Mouse (Mus musculus) adrenal gland, postnatal 36 days (tissue): Measurements from ENCODE around the gene Kif14. TPM values are rescaled to one million over a fixed set of nuclear protein-coding genes. Genes with fewer than 3 reads are reported as not detected.
"Not testable (repeated sequence)": the region's sequence is repeated elsewhere in the genome, so short reads cannot be mapped to it uniquely, and the experiment has no call there.

ENCODE experiments used
- DNase-seq, 2 experiments: peaks; one replicate each; pipeline ENCODE4 v3.0.0; 2021; ENCODE audit warnings: mixed read lengths in 1 of 2
- total RNA-seq, 2 experiments: library from RNA; stranded (reverse); gene quantifications; 2 replicates each; pipeline ENCODE4 v1.2.3; 2021

The Kif14 gene
- total RNA-seq, 2 experiments from 2014 or later, result 0.73 to 0.79 TPM

DNA sequence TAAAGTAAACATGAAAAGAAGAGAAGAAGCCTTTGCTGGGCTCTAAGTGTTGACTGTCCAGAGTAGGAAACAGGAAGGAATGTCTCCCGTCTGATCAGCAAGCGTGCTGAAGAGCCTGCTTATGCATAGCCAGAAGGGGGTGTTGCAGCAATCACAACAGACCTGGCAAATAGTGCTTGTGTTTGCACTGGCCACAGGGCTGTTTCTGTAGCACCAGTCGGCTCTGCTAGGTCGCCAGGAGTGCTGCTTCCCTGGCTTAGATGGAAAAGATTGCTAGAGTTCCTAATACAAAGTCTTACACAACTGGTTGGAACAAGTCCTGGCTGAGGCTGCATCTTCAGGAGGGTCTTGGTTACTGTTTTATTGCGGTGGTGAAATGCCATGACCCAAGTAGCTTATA, 25.5 kb downstream of the Kif14 start:
- DNase-seq, result no peak

DNA sequence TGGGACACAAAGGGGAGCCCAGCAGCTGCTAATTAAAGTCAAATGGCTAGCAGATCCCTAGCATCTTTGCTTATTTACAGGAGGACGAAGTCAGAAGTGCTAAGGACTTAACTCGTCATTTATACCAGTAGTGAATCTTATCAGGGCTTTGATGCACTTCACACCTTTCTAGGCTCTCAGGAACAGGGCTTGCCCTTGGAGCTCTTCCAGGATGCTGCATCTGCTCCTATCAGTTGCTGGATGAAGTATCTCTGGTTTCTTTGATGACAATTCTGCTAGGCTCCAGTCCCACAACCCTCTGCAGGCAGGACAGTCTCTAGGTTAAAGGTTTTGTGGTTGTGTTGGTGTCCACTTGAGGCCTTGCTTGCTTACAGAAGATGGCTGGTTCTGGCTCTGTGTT, 26.1 kb downstream of the Kif14 start:
- DNase-seq, result no peak

DNA sequence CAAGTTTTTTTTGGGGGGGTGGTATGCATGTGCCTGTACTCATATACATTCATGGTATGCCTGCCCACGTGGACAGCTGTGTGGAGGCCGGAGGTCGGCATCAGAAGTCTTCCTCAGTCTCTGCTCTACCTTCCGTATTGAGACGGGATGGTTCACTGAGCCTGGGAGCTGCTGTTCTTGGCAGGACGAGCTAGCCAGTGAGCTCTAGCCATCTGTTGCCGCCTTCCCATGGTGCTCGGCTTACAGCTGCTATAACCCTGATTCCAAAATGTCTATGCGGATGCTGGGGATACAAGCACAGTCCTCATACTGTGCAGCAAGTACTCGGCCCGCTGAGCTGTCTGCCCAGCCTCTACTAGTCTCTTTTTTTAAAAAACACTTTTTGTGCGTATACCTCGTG, 33.2 kb downstream of the Kif14 start:
- DNase-seq, result no peak

DNA sequence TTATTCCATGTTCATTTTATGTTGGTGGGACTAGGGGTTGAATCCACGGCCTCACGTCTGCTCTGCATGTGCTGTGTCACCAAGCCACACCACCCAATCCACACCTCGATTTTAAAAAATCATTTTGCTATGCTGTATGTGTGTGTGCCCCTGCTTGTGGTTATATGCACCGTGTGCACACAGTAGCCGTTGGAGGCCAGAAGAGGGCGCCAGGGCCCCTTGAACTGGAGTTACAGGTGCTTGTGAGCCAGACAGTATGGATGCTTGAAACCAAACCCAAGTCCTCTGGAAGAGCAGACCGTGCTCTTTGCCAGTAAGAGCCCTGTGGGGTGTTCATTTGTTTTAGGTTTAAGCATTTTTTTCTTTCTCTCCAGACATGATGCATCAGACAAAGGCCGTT, 36.8 kb downstream of the Kif14 start:
- DNase-seq, result no peak

DNA sequence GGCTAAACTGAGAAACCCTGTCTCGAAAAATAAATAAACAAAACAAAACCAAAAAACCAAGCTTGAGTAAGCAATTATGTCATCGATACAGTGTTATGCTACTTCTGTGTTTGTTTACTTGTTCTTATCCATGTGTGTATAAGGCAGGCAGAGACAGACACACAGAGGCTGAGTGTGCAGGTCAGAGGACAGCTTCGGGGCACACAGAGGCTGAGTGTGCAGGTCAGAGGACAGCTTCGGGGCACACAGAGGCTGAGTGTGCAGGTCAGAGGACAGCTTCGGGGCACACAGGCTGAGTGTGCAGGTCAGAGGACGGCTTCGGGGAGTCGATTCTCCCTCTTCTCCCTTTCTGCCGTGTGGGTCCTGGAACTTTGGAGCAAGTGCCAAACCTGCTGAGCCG, 40.1 kb downstream of the Kif14 start:
- not testable (repeated sequence) for DNase-seq

DNA sequence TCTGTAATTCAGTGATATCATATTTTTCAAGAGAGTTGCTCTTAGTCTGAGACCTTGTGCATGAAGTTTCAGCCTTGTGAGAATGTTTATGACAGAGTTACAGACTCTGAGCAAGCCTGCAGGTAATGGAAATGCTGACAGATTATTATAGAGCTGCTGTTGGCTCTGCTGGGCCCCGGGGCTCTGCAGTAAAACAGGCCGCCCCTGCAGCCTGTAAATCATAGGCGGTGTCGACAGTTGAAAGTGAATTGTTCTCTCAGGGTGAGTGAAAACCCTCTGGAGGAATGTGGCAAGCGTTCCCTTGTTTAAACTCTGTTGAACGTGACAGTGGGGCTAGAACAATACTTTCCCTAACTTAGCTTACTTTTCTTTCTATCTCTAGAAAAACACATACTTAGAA, 46.2 kb downstream of the Kif14 start:
- no peak for DNase-seq

DNA sequence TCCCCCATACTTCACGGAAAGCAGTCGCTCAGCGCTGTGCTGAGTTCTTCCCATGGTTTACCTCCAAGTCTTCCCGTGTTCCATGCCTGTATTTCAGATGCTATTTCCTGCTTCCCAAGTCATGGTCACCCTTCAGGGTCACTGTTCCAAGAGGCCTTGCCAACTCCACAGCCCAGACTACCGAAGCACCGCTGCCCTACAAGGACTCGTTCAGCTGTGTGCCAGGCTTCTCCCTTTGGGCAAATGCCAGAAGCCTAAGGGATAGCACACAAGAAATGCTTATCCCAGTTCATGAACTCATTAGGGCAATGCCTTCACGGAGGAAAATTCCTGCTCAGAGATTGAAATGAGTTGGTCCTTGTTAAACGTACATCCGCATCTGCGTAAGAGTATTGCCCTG, 47.0 kb downstream of the Kif14 start:
- DNase-seq, result peak; percentile 58 to 60

DNA sequence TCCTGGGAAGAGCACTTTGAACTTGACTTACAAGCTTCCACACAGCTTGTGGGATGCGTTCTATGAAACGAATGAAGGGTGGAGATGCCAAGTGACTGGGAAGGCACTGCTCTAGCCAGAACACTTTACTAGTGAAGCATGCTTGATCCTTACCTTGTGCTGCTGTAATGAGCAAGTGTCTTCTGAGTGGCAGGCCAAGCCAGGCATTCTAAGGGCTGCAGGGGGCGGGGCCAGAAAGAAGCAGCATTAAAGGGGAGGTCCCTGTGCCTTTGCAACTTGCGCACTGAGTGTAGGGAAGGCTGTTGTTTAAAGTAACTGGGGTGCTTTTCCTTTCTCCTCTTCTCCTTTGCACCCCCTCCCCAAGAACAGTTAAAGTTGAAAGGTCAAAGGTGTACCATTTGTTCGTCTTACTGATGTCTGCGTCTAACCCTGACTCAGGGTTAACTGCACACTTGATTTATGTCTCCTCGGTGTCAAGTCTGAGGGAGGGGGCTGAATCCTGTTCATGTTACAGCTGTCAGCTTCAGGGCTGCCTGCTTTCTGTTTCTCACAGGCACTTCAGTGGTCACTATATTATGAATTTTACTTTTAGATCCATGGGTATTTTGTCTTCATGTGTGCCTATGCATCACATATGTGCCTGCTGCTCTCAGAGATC, 52.7 kb downstream of the Kif14 start:
- DNase-seq, result no peak

DNA sequence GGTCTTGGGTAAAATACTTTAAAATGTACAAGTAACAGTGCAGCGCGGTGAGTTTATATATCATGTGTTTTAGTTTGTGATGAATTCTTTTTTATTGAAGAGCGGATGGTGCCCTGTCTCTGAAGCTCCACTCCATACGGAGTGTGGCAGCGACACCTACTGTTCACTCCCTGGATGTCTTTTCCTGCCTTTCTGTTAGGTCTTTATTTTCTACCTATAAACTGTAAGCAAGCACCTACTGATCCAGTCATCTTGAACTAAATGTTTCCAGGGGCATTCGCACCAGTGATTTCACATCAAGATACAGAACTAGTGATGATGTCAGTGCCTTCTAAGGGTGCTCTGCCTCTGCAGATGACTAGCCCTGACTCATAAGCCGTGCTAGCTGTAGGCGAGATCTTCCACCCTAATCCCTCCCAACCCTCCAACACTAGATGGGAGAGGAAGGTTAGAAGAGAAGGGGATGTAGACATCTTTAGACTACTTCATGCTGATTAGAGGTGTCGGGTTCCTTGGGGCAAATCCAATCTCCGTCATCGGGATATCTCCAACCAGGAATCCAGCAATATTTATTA, 55.3 kb downstream of the Kif14 start:
- peak; percentile 55 to 62 for DNase-seq

DNA sequence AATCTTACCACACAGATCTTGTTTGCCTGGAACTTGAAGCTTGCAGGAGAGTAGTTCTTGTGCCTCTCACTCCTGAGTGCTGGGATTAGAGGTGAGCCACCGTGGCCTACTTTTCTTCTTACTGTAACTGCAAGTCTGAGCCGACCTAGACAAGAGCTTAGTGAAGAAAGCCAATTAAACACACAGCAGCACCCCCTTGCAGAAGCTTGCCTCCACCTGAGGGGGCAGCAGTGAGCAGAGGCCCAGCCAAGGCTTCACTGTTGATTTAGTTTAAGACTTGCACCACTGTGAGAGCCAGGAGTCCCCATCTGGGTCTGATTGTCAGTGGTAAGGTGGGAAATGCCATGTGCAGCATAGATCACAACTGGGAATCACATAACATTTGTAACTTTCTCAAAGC, 58.8 kb downstream of the Kif14 start:
- DNase-seq, result peak; percentile 67 to 81

DNA sequence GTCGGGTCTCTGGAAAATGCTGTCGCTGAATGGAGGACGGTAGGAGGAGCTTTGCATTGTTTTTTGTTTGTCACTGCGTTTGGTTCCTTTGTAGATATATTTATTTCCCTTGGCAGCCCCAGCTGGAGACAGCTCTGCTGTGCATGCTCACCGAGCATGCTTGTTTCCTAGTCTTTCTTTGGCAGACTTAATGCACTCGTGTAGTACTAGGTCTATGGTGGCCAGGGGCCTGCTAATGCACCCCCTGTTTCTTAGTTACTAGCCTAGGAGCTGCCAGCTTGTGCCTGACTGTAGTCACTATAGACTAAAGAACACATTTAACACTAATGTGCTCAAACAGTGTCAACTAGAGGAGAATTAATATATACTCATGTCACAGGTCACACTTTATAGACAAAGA, 59.7 kb downstream of the Kif14 start:
- no peak for DNase-seq

DNA sequence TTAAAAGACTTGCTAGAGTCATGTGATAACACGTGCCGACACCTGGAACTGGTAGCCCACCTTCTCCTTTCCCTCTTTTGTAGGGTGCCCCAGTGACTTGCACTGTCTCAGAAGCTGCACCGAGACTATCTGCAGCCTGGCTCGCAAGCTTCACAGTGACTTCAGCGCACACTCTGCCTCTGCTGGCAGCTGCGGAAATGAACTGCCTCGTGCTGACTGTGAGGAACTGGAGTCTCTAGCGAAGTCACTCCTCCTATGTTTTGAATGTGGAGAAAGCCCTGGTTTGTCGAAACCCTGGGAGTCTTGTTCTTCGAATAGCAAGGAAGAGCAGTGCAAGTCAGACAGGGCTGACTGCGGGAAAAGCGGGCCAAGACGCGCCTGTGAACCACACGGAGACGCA, 61.0 kb downstream of the Kif14 start:
- no peak for DNase-seq

DNA sequence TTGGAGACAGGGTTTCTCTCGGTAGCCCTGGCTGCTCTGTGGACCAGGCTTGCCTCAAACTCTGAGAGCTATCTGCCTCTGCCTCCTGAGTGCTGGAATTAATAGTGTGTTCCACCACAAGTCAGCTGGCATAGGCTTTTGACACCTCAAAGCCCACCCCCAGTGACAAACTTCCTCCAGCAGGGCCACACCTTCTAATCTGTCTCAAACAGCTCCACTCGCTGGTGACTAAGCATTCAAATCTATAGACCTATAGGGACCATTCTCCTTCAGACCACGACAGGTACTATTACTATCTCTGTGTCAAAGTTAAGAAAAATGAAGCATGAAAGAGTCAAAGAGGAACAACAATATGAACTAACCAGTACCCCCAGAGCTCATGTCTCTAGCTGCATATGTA, 66.4 kb downstream of the Kif14 start:
- no peak for DNase-seq

DNA sequence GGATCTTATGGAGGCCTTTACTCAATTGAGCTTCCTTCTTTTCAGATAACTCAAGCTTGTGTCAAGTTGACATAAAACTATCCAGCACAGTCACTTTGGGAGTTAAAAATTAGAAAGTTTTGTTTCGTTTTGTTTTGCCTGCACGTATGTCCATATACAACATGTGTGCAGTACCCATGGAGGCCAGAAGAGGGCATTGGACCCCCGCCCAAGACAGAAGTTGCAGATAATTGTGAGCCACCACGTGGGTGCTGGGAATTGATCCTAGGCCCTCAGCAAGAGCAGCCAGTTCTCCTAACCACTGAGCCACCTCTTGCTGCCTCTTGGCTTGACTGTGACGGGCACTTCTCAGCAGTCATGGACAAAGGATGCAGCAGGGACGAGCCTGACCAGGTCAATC, 70.8 kb downstream of the Kif14 start:
- no peak for DNase-seq

DNA sequence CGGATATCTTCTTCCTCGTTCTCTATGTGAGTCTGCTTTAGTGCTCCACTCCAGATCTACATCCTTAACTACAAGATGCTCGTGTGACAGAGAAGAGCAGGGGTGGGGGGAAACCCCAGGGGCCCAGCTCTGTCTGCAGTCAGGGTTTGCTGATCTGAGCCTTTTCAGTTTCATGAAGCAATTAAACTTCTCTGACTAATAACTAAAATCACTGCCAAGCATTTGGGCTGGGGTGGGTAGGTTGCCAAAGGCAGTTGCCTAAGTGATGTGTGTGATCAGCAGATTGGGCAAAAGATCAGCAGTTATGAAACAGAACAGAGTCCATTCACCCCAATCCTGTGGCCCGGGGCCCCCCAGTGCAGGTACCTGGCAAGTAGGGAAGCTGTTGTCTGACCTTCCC, 72.1 kb downstream of the Kif14 start:
- peak; percentile 52 to 69 for DNase-seq

DNA sequence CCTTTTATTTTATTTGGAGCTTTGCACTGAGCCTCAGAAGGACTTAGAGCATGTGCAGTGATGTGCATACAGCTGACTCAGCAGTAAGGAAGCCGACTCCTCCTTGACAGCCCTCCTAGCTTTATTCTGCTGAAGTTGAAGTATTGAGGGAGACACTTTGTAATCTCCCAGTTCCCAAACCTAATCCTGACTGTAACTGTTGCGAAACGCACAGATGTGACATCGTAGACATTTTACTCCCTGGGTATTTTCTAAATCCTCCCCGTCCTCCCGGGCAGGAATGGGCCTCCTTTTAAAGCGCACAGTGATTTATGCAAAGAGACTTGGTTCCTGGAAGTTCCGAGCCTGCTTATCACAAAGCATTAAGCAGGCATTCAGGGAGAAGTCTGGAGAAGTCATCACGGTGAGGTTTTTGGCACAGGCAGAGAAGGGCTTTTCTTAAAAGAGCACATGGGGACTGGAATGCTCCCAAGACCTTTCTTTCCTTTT, 74.3 kb downstream of the Kif14 start:
- DNase-seq, result no peak

DNA sequence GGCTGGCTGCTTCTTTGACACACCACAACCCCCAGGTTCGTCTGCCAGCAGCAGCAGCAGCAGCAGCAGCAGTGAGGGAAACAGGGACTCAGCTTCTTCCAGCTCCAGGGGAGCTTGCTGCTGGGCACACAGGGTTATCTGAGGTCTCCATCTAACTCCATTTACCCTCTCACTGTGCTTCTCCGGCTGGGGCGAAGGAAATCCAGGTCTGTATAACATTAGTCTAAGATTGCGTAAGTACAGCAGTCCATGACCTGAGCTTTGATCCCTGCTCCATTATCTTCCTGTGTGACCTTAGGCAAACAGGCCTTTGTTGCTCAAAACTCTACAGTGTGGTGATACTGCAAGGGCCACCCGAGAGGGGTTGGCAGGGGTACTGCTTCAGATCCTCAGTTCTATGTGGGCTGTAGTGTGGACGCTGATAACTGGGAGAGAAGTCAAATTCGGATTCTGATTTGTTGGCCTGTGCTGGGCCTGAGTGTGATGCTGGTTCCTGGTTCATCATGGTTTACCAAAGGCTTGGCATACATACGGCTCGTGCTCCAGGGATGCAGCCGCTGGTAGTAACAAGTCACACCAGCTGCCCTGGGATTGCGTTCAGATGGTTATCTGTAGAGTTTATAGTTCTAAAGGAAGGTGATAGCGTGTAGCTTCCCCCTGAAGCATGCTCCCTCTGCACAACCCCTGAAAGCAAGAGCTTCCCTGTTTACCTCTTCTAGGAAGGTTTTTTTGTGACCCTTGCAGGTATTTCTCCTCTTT, 75.7 kb downstream of the Kif14 start:
- no peak for DNase-seq

DNA sequence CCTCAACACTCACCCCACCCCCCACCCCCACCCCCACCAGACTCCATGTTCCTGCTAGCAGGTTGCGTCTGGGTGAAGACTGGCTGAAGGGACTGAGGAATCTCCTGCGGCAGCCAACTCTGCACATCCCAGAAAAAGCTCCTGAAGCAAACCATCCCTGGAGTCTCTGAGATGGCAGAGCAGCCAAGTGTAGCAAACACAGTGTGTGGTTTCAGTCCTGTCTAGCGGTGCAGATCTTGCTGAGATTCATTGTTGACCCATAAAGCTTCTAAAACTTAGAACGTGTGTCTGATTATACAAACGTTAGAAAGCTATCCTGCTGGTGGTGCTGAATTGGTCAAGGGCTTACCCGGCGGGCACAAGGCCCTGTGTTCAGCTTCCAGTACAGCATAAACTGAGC, 77.8 kb downstream of the Kif14 start:
- DNase-seq, result no peak

DNA sequence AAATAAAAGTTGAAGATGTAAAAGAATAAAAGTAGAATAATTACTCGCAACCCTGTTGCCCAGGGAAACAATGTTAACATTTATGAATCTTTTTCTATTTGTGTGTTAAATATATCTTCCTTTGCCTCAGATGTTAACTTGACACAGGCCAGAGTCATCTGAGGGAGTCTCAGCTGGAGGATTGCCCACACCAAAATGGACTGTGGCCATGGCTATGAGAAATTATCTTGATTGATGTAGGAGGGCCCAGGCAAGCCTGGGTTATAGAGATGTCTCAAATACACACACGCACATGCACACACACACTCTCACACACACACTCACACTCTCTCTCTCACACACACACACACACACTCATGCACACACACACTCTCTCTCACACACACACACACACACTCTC, 80.9 kb downstream of the Kif14 start:
- peak; percentile 41 to 55 for DNase-seq

DNA sequence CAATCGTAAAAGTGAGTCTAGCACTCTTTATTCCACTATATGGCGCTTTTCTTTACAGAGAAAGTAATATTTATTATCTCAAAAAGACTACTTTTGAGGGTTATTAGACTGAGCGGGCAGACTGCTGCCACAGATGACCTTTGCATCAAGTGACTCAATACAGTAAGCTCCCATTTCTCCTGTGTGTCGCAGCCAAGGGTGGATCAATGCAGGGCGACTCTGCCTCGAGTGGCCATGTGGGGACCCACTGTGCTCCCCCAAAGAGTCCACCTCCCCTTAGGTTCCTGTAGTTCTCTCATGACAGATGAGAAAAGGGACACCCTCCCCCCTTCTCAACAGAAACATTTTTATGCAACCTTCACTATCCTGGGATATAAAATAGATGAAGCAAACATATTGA, 84.1 kb downstream of the Kif14 start:
- DNase-seq, result no peak

DNA sequence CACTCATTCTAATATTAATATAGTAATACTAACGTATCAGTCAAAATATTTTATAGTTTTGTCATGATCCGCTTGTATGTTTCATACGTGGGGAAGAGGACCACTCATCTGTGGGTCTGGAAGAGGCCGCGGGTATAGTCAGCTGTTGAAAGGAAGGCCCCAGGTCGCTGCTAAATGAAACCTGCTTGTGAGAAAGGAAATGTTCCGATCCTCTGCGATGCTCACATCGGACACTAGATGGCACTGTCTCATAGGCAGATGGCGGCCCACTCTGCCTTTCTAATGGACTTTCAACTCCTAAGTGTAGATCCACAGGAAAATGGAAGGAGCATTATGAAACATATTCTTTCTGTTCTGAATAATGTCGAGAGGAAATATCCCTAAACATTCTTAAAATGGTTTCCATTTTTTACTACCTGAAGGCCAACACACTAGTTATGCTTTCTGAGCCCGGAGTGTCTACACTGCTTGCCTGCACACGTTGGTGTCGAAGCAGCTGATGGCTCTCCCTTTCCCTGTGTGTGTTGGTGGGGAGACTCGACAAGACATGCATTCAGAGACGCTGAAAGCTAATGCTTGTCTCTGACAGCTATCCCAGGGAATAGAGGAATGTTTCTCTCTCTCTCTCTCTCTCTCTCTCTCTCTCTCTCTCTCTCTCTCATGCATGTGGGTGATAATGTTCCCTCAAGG, 84.9 kb downstream of the Kif14 start:
- DNase-seq, result peak; percentile 74 to 79

DNA sequence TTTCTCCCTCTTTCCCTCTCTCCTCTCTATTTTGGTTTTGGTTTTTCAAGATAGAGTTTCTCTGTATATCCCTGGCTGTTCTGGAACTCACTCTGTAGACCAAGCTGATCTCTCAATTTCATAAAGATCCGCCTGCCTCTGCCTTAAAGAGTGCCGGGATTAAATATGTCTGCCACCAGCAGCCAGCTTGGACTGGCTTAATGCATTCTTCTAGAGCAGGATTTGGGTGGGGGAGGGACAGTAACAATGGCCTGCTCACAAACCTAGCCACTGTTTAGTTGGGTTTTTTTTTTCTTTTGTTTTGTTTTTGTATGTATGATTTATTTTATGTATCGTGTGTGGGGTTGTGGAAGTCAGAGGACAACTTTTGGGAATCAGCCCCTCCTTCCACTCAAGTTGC, 88.5 kb downstream of the Kif14 start:
- no peak for DNase-seq

DNA sequence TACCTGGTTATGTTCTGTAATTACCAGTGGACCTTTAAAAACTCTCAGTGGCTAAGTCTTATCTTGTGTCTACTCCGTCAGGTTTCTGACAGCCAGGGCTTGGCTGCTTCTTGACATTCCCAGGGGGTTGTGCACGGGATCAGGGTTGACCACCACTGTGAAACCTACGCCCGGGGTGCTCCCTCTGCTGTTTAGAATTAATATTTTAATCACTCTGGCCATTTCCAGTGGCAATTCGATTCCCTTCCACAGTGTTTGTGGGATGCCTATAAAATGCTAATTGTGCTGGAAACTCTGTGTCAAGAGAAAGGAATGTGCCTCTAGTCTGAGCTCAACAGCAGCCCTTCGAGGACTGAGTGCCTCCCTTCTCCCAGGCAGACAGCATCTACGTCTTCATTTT, 89.7 kb downstream of the Kif14 start:
- no peak for DNase-seq
